Mouse (Mus musculus) cortical plate, adult 2 months (tissue): ENCODE measurements around the gene S100pbp.
A peak's percentile ranks its signal among the peaks of the same experiment; 100 is the strongest.

Source experiments
- CTCF ChIP-seq: fragments of 200-500 bp; IDR thresholded peaks from 2 replicates; pipeline ENCODE4 v1.5.1; 2011; ENCODE audit warnings: mild to moderate bottlenecking, control low read depth, low read length; ENCODE audit not compliant: insufficient read depth; ENCODE audit errors: extremely low read depth
- POLR2A ChIP-seq: fragments of 200-500 bp; IDR thresholded peaks from 2 replicates; pipeline ENCODE4 v1.6.1; 2011; ENCODE audit warnings: mild to moderate bottlenecking, low read length, control low read depth; ENCODE audit not compliant: insufficient read depth; ENCODE audit errors: extremely low read depth

- TF ChIP-seq POLR2A (peak; percentile 15; the same call in 1 of the 2 replicates), CTCF (0 out of 2 replicates have a peak, but pooled peaks have one; percentile 2)
Observed at GRCm38 (mm10) chr4:129119708-129120107, 69.8 kb downstream of the S100pbp start.
